Mouse (Mus musculus) erythroblast, embryonic 14.5 days (primary cell): ENCODE results near the gene Aqr. TPM values are rescaled to one million over a fixed set of nuclear protein-coding genes. Genes with fewer than 3 reads are reported as not detected.

ENCODE experiments used
- H3K27me3 ChIP-seq: 2 replicates; pipeline ENCODE4 v1.6.1; 2012; ENCODE audit warnings: inconsistent platforms; ENCODE audit not compliant: control insufficient read depth
- H3K36me3 ChIP-seq: 2 replicates; pipeline ENCODE4 v1.6.1; 2012; ENCODE audit warnings: mild to moderate bottlenecking, inconsistent platforms; ENCODE audit not compliant: control insufficient read depth
- H3K4me1 ChIP-seq: 2 replicates; pipeline ENCODE4 v1.6.1; 2012; ENCODE audit warnings: inconsistent platforms; ENCODE audit not compliant: control insufficient read depth
- H3K4me3 ChIP-seq: replicated peaks from 2 replicates; pipeline ENCODE3; 2012; ENCODE audit warnings: moderate library complexity, mild to moderate bottlenecking, inconsistent platforms
- H3K9me3 ChIP-seq: 2 replicates; pipeline ENCODE4 v1.6.1; 2012; ENCODE audit warnings: low read length, inconsistent platforms, mixed read lengths; ENCODE audit not compliant: control insufficient read depth
- GATA1 ChIP-seq: IDR thresholded peaks from 2 replicates; pipeline ENCODE4 v1.6.1; 2012; ENCODE audit warnings: low read length, inconsistent platforms, mixed read lengths
- TAL1 ChIP-seq: IDR thresholded peaks from 3 replicates; pipeline ENCODE4 v1.6.1; 2012; ENCODE audit warnings: low read length, inconsistent platforms, mixed read lengths
- polyA plus RNA-seq: library from polyadenylated mRNA; stranded (reverse); fragments of >175 nt; gene quantifications from 2 replicates; pipeline ENCODE4 v1.2.3, GENCODE M21; 2012

Gene Aqr
- polyA plus RNA-seq, 1 experiment: 0.86 TPM

DNA sequence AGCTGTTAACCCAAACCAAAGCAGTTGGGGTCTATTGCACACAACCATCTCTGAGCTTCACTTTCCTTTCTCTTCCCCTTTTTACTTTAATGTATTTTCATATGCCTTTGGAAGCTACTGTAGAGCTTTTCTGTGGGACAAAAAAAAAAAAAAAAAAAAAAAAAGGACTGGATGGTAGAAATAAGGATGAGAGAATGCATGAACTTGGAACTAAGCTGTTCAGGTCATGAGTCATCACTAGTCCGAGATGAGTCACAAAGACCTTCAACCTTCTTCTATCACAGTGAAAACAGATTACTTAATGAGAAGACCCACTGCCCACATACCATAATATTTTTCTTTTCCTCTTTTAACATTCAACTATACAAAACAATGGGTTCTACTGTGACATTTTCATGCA, 127.2 kb downstream of the Aqr start:
- Histone ChIP-seq H3K4me1 (no peaks in the 10 kb centered on the region), H3K4me3 (no peak overlapping the region), H3K36me3 (no peaks in the 10 kb centered on the region), H3K9me3 (no peaks in the 10 kb centered on the region), H3K27me3 (no peaks in the 10 kb centered on the region; the same call in 1 of the 2 replicates)
- TF ChIP-seq GATA1 (no peak), TAL1 (no peak)

DNA sequence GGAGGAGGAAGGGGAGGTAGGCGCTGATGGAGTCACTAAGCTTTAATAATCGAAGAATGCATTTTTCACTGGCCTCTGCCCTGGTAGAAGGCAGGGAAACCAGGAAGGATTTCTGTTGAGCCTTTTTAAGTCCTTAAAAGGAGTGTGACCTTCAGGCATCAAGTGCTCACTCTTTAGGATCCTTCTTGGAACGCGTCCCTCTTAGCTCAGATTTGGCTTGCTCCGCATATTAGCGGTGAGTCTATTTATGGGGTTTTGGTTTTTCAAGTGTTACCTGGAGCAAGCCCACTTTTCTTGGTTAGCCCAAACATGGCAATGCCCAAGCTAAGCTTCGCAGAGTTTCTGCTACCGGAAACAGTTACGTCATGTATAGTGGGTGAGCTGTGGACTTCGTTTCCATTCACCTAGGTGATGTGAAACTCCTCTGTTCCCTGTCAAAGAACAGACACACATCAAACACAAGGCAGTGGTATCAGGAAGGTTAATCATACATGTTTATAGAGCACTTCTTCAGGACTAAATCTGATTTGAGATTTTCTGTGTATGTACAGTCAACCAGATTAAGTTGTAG, 128.5 kb downstream of the Aqr start:
- no peaks in the 10 kb centered on the region; the same call in 1 of the 2 replicates for H3K27me3 ChIP-seq
- H3K4me1 ChIP-seq: no peaks in the 10 kb centered on the region
- no peaks in the 10 kb centered on the region for H3K9me3 ChIP-seq
- no peaks in the 10 kb centered on the region for H3K36me3 ChIP-seq
- TF ChIP-seq GATA1 (no peak), TAL1 (no peak)
- H3K4me3 ChIP-seq: no peak overlapping the region

DNA sequence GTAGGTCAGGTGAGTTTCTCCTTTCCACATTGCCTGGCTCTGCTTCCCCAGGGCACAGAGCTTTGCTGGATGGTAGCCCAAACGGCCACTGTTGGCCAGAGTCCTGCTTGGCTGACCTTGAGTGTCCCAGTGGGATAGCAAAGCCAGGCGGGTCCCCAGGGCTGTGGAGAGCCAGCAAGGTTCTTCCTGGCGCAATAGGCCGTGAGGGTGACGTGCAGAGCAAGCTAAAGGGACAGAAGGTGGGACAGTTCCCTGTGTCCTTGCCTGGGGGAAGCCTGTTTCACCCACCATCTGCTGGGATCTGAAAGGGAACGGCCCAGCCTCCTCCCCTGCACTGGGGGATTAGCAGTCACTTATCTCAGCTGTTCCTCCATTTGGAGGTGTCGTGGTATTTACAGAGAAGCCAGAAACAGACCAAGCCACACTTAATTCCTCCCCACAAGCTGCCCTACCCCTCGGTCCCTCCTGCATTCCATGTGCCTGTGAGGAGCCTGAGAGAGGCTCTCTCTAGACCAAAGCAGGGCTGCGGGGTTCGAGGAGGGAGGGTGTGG, 129.4 kb downstream of the Aqr start:
- no peak overlapping the region for H3K4me3 ChIP-seq
- no peaks in the 10 kb centered on the region; the same call in 1 of the 2 replicates for H3K27me3 ChIP-seq
- no peaks in the 10 kb centered on the region for H3K4me1 ChIP-seq
- TF ChIP-seq TAL1: no peak
- TF ChIP-seq GATA1: no peak
- H3K36me3 ChIP-seq: no peaks in the 10 kb centered on the region
- H3K9me3 ChIP-seq: no peaks in the 10 kb centered on the region

GRCm38 (mm10) chr2:114054129-114054528, 132.7 kb downstream of the Aqr start:
- TF ChIP-seq GATA1 (no peak), TAL1 (no peak)

DNA sequence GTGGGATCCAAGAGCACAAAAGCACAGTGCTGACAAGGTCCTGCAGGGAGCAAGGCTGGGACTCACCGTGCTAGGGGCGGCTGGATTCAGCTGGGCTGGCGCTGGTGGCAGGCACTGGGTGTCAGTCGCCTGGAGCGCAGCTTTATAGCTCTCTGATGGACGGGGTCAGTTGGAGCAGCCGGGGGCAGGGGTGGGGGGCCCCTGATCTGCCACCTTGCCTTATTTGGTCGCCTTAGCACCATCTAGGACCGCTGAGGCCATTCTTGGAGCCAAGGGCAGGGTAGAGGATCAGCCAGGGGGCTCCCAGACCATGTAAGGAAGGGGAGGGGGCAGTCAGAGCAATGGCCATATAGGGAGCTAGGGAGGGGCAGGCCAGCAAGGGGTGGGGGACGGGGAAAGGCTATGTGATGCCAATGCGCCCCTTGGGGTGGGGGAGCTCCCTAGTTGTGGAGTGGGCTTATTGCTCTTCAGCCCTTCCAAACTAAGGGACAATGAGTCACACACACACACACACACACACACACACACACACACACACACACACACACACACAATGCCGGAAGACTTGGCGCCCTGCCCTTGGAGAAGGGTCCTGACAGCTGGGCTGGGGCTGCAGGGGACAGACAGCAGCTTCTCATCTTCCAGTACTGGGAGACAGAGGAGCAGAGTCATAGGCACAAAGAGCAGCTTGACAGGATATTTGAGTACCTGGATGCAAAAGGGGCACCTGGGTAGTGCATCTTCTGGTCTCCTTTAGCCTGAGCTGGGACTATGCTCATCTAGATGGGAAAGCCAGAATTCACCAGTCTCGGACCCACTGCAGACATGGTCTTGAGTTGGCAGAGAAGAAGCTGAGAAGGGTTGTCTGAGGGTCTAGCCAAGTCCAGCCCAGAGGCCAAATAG, 133.9 kb downstream of the Aqr start, which contains the start of gene Actc1:
Gene Actc1, minus strand, starts transcription at position 853 of the 903 bp plus-strand sequence.
- Histone ChIP-seq H3K4me3 (no peak within 1 kb of the TSS), H3K4me1 (no peaks in the 10 kb centered on the region)
- TF ChIP-seq GATA1 (no peak), TAL1 (no peak)

More at GRCm38 (mm10) chr2:114054129-114054528, 132.7 kb downstream of the Aqr start:
- H3K4me1 ChIP-seq: no peaks in the 10 kb centered on the region
- no peaks in the 10 kb centered on the region; the same call in 1 of the 2 replicates for H3K27me3 ChIP-seq
- H3K36me3 ChIP-seq: no peaks in the 10 kb centered on the region
- no peak overlapping the region for H3K4me3 ChIP-seq
- no peaks in the 10 kb centered on the region for H3K9me3 ChIP-seq

GRCm38 (mm10) chr2:114051871-114052241, 135.0 kb downstream of the Aqr start:
- Histone ChIP-seq H3K4me1 (no peaks in the 10 kb centered on the region), H3K36me3 (no peaks in the 10 kb centered on the region), H3K4me3 (no peak overlapping the region), H3K27me3 (no peaks in the 10 kb centered on the region), H3K9me3 (no peaks in the 10 kb centered on the region)
- TF ChIP-seq TAL1 (no peak), GATA1 (no peak)

More for the DNA sequence above, 133.9 kb downstream of the Aqr start, which contains the start of gene Actc1:
- H3K27me3 ChIP-seq: no peaks in the 10 kb centered on the region; the same call in 1 of the 2 replicates
- no peaks in the 10 kb centered on the region for H3K9me3 ChIP-seq
- H3K36me3 ChIP-seq: no peaks in the 10 kb centered on the region

Other genes starting within 250 kb of the Aqr start
- not detected in 2 replicates for gene Gjd2, start 173.4 kb downstream of the Aqr start, polyA plus RNA-seq
- not detected in 2 replicates for gene Actc1, start 133.5 kb downstream of the Aqr start, polyA plus RNA-seq
- 0.02 TPM in 1 of 2 replicates, not detected in the other for gene Zfp770, start 14.4 kb upstream of the Aqr start, polyA plus RNA-seq